Mouse (Mus musculus) megakaryocyte, embryonic 14.5 days (primary cell): ENCODE measurements around the gene Fgfr2.

Experiments used
- FLI1 ChIP-seq: IDR thresholded peaks from 2 replicates; pipeline ENCODE4 v1.6.1; 2012; ENCODE audit warnings: low read length, inconsistent platforms, mixed read lengths
- GATA1 ChIP-seq: IDR thresholded peaks from 3 replicates; pipeline ENCODE4 v1.6.1; 2012; ENCODE audit warnings: mixed read lengths, low read length, inconsistent platforms, borderline replicate concordance

DNA sequence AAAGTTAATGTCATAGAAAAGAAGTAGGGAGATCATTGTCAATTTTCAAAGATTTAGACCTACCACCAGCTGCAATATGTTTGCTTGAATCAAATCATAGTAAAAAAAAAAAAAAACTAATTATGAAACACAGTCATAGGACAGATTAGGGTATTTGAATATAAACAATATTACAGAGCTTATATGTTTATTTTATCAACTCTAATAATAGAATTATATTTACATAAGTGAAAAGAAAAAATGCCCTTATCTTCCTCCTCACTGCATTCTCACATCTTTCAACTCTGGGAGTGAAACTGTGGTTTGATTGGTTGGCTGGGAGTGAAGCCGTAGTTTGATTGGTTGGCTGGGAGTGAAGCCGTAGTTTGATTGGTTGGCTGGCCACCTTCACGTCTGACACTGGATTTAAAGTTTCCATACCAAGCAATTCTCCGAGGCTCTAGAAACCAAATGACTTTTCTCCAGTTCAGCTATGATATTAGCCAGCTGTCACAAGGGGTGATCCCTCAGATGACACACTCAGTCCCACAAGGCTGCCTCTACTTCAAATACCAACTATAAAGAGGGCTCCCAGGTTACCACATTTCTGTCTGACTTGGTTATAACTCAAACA lies 941.5 kb downstream of the Fgfr2 start:
- no peak for TF ChIP-seq GATA1
- no peak for TF ChIP-seq FLI1
